Mouse (Mus musculus) layer of hippocampus, postnatal 10 days (tissue): ENCODE results near the gene Ptpn5. TPM values are rescaled to one million over a fixed set of nuclear protein-coding genes. Genes with fewer than 3 reads are reported as not detected.

Source experiments
- DNase-seq, 2 experiments: peaks; one replicate each; pipeline ENCODE4 v3.0.0; 2021; ENCODE audit warnings: low spot score in 2 of 2
- long read RNA-seq: library from polyadenylated mRNA; stranded (forward); transcript quantifications from one replicate; pipeline ENCODE4 v2.0.0, GENCODE M21; 2023
- total RNA-seq, 2 experiments: library from RNA; stranded (reverse); gene quantifications; 2 replicates each; pipeline ENCODE4 v1.2.3; 2021

Ptpn5 gene
- 100 to 1,000 TPM; 121 to 129 TPM for total RNA-seq
- long read RNA-seq, transcript Ptpn5-201 (14 exons, 3,145 nt) = major isoform, 40 of 102 reads
- long read RNA-seq, partial matches to known transcripts = 30 of 102 reads
- long read RNA-seq, other reads (novel, unspliced or antisense) = 31 of 102 reads

GRCm38 (mm10) chr7:47133331-47133730 lies at the start of gene Ptpn5:
Ptpn5 (minus strand) TSS chr7:47133684.
- DNase-seq = no peak

GRCm38 (mm10) chr7:47170814-47171213 lies 37.3 kb upstream of the Ptpn5 start:
- no peak for DNase-seq

- no peak for DNase-seq
Observed at GRCm38 (mm10) chr7:47165028-47165427, 31.5 kb upstream of the Ptpn5 start.

GRCm38 (mm10) chr7:47163203-47163602 lies 29.7 kb upstream of the Ptpn5 start:
- no peak for DNase-seq

- no peak for DNase-seq
Observed at GRCm38 (mm10) chr7:47158451-47158850, 25.0 kb upstream of the Ptpn5 start.

- no peak for DNase-seq
Observed at GRCm38 (mm10) chr7:47157743-47158142, 24.3 kb upstream of the Ptpn5 start.

GRCm38 (mm10) chr7:47155849-47156248 lies 22.4 kb upstream of the Ptpn5 start:
- no peak for DNase-seq

GRCm38 (mm10) chr7:47155396-47155795 lies 21.9 kb upstream of the Ptpn5 start:
- DNase-seq = no peak

GRCm38 (mm10) chr7:47150420-47151061 lies 17.1 kb upstream of the Ptpn5 start:
- peak; percentile 59 to 64 for DNase-seq

GRCm38 (mm10) chr7:47148298-47148697 lies 14.8 kb upstream of the Ptpn5 start:
- DNase-seq = no peak

- peak; percentile 64 to 70 for DNase-seq
Observed at GRCm38 (mm10) chr7:47146034-47146812, 12.7 kb upstream of the Ptpn5 start.

- no peak for DNase-seq
Observed at GRCm38 (mm10) chr7:47144299-47144698, 10.8 kb upstream of the Ptpn5 start.

GRCm38 (mm10) chr7:47139823-47140325 lies 6.4 kb upstream of the Ptpn5 start:
- DNase-seq = no peak

GRCm38 (mm10) chr7:47134570-47134969 lies 1.1 kb upstream of the Ptpn5 start:
- DNase-seq = no peak

- no peak for DNase-seq
Observed at GRCm38 (mm10) chr7:47132931-47133260, 588 bp downstream of the Ptpn5 start.

- peak; percentile 76 to 85 for DNase-seq
Observed at GRCm38 (mm10) chr7:47132180-47132930, 1.1 kb downstream of the Ptpn5 start.

GRCm38 (mm10) chr7:47131840-47132179 lies 1.7 kb downstream of the Ptpn5 start:
- DNase-seq = no peak

GRCm38 (mm10) chr7:47131258-47131657 lies 2.2 kb downstream of the Ptpn5 start:
- DNase-seq = peak; percentile 19 to 27

GRCm38 (mm10) chr7:47122026-47122425 lies 11.5 kb downstream of the Ptpn5 start:
- DNase-seq = no peak

- DNase-seq = no peak
Observed at GRCm38 (mm10) chr7:47116666-47117065, 16.8 kb downstream of the Ptpn5 start.

GRCm38 (mm10) chr7:47115491-47115890 lies 18.0 kb downstream of the Ptpn5 start:
- DNase-seq = no peak

GRCm38 (mm10) chr7:47113383-47113782 lies 20.1 kb downstream of the Ptpn5 start:
- DNase-seq = no peak
